Mouse (Mus musculus): ENCODE results near the gene Bace1. TPM values are rescaled to one million over a fixed set of nuclear protein-coding genes. Genes with fewer than 3 reads are reported as not detected.

The Bace1 gene
- total RNA-seq (2022), result 10 to 100 TPM; 28.3 to 64.8 (median 51.1) TPM

- DNase-seq (ENCODE audit: low spot score in 2 of 2), result peak; percentile 57 to 77
Observed at GRCm38 (mm10) chr9:45838434-45839138, at the start of gene Bace1. Bace1 (plus strand) TSS chr9:45838580.

- DNase-seq (ENCODE audit: low spot score in 2 of 2), result no peak
Observed at GRCm38 (mm10) chr9:45791456-45792142, 46.8 kb upstream of the Bace1 start.

GRCm38 (mm10) chr9:45792235-45792634, 46.1 kb upstream of the Bace1 start:
- DNase-seq (ENCODE audit: low spot score in 2 of 2), result no peak

DNA sequence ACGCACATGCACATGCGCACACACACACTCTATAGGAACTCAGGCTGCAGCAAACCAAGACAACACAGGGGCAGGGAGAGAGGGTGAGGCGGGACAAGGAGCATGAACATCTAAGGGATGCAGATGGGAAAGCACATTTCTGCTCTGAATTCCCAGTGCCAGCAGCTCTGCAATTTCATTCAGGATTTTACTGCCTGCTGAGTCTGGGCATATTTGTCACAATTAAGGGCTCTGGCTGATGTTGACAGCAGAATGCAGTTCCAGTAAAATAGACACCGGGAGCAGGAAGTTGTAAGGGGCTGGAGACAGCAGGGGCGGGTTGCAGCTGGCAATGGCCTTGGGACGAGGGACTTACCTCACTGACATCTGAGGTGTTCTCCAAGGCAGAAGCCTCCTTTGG, 44.7 kb upstream of the Bace1 start:
- DNase-seq (ENCODE audit: low spot score in 2 of 2), result no peak

- DNase-seq (ENCODE audit: low spot score in 2 of 2), result peak in 1 of 2 experiments; percentile 44
Observed at GRCm38 (mm10) chr9:45795722-45796121, 42.7 kb upstream of the Bace1 start.

GRCm38 (mm10) chr9:45797271-45797670, 41.1 kb upstream of the Bace1 start:
- DNase-seq (ENCODE audit: low spot score in 2 of 2), result no peak

DNA sequence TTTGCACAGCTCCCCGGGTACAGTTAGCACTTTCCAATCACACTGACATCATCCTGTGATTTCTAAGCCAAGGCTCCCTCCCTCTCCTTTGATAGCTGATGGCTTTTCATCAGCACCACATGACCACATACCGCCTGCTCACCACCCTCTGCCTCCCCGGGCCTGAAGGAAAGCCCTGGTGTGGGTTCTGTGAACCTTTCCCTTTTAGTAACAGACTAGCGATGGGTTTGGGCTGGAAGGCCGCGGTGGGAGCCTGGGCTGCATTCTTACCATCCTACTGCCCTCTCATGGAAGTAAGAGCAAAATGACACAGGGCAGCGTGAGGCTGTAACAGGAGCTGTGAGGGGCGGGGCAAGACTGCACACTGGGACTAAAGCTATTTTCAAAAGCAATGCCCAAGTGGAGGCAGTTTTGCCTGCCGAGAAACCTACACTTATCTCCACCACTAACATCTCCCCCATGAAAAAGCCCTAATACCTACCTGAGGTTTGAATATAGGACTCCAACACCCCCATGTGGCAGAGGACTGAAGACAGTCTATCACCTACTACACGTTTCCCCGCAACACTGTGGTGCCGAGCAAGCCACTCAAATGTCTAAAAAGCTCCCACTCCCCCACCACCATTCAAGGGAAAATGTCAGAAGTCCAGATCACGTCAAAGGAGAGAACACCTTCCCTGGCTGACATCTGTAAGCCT, 39.8 kb upstream of the Bace1 start:
- no peak for DNase-seq (ENCODE audit: low spot score in 2 of 2)

DNA sequence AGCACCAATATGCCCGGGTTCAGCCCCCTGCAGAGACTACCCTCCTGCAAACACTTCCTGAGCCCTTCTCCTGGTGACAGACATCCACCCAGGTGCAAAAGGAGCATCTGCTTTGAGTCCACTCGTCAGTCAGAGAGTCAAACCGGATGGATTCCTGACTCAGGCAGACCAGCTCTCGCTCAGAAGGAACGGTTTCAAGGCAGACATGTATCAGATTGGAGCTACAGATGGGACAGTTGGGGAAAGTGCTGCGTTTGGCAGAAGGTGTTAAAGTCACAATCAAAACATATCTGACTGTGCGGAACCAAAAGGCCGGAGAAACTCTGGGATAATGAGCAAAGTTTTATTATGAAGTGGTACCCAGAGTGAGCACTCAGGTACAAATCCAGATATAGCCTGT, 39.0 kb upstream of the Bace1 start:
- DNase-seq (ENCODE audit: low spot score in 2 of 2), result no peak

DNA sequence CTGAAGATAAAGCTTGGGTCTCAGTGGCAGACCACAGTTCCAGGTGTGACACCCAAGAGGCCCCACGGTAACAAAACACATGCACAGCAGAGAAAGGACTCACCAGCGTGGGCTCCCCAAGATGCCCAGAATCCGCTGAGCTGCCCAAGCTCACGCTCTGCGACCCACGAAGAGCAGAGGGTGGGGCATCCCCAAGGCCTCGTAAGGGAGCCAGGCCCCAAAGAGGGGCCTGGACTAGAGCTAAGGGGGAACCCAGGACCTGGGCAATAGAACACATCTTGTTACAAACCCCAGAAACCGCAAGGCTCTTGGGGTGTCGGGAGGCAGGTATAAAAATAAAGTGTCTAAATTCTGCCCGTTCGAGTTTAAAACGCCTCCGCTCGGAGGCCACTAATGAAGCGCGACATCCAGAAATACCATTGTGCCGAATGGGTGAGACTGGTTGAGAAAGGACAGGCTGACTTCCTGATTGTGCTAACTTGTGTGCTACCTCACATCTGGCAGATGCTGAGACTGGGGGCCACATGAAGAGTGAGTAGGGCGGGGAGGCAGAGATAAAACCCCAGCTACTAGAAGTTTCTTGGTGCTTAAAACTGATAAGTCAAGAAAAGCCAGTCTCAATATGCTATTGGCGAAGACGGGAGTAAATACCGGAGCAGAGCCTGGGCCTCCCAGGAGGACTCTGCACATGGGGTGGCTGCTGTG, 35.2 kb upstream of the Bace1 start:
- no peak for DNase-seq (ENCODE audit: low spot score in 2 of 2)

DNA sequence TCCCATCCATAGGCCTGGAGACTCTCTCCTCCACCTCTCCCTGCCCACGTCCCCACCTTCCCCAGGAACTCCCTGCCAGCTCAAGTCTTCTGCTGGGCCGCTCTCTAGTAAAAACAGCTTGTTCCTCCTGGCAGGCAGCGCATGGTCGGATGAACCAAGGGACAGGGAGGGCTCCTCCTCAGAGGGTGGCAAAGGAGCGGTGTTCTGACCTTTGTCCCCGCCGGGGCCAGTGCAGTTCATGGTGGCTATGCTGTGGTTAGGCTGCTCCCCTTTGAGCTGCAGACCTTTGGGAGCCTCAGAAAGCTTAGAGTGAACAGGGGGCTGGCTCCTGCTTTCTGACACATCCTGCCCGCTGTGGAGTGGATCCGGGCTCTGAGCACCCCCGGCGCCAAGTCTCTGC, 31.5 kb upstream of the Bace1 start:
- no peak for DNase-seq (ENCODE audit: low spot score in 2 of 2)

DNA sequence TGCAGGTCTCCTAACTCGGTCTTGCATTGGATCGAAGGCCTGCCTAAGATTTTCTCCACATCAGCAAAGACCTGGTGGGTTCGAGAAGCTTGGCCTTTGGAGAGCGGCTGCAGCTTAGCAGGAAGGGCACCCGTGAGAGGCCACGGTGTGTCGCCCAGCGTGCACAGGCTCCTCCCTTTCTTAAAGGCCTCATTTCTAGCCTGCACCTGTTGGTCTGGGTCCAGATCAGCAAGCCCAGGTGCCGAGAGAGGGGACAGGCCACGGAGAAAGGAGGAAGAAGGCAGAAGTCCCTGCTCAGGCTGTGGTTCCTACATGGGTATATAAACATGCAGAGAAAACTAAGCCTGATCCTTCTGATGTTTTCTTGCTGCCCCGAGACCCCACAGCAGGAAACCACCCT, 31.0 kb upstream of the Bace1 start:
- no peak for DNase-seq (ENCODE audit: low spot score in 2 of 2)

- no peak for DNase-seq (ENCODE audit: low spot score in 2 of 2)
Observed at GRCm38 (mm10) chr9:45807761-45808160, 30.6 kb upstream of the Bace1 start.

DNA sequence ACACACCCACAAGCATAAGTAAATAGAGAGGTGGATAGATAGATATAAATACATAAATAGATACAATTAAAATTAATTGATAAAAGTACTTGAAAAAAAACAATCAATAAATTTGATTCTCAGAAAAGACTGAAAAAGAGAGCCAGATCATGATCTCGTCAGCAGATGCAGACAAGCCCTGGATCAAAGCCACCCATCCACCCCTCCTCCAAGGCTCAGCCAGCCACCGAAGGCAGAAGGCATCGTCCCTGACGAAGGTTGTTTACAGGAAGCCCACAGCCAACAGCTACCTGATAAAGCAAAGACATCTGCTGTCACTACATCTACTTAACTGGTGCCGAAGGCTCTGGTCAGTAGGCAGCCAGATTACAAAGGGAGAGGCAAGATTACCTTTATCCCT, 26.4 kb upstream of the Bace1 start:
- no peak for DNase-seq (ENCODE audit: low spot score in 2 of 2)

DNA sequence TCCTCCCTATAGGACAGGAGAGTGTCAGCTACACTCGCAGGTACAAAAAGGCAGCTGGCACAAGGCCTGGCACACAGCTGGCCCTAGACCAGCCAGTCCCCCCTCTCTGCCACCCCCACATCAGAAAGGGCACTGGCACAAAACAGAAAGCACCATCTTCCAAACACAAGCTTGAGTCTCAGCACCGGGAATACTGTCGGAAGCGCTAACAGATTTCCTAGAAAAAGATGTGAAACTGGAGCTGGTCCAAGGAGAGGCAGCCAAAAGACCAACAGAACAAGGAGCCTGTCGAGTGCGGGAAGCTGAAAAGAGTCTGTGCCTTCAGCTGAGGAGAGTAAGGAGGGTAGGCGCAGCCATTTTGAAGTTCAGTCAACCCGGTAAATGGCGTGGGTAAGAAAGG, 23.3 kb upstream of the Bace1 start:
- no peak for DNase-seq (ENCODE audit: low spot score in 2 of 2)

- no peak for DNase-seq (ENCODE audit: low spot score in 2 of 2)
Observed at GRCm38 (mm10) chr9:45815525-45815924, 22.9 kb upstream of the Bace1 start.

DNA sequence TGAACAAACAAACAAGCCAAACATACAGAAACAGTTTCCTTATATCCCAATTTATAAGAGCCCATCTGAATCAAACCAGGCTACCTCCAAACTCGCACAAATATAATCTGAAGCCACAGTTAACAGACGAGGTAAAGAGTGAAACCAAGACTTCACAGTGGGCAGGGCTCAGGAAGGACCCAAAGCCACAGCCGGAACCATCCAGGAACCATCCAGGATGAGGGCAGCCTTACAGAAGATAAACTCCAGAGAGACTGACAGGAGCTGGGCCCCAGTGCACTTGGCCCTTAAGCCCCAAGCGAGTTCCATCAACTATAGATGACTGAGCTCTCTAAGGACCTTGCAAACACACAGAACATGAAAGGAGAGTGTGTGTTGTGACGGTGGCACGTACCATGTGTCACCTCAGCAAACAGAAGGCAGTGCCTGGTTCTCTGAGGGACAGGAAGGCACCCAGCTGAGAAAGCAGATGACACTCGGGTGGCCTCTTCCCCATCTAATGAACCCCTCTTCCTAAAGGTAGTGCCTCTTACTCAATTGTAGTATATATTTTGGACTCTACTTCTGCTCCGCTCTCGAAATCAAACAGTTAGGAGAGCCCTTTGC, 19.9 kb upstream of the Bace1 start:
- DNase-seq (ENCODE audit: low spot score in 2 of 2), result no peak

DNA sequence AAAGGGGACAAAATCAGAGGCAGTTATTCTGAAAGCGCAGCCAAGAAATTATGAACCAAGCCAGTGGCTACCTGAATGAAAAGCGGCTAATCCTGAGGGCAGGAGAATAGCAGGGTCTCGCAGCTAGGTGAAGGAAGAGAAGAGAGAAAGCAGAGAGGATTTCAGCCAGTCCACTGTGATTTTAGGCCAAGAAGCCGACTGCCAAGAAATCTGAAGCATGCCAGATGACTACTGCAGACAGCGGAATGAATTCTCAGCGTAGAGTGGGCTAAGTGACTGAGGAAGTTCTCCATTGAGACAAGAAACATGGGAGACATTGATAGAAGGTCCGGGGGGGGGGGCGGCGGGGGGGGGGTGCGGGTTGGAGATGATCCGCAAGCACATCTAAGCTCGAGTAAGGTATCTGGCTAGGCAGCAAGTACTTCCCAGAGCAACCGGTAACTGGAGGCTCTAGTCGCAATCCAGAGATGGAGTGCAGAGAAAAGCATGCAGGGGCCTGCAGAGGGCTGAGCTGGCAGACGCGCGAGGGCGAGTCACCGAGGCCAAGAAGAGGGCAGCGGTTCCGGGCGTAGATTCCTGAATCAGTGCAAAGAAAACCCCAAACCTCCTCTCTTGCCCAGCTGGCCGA, 10.6 kb upstream of the Bace1 start:
- no peak for DNase-seq (ENCODE audit: low spot score in 2 of 2)

DNA sequence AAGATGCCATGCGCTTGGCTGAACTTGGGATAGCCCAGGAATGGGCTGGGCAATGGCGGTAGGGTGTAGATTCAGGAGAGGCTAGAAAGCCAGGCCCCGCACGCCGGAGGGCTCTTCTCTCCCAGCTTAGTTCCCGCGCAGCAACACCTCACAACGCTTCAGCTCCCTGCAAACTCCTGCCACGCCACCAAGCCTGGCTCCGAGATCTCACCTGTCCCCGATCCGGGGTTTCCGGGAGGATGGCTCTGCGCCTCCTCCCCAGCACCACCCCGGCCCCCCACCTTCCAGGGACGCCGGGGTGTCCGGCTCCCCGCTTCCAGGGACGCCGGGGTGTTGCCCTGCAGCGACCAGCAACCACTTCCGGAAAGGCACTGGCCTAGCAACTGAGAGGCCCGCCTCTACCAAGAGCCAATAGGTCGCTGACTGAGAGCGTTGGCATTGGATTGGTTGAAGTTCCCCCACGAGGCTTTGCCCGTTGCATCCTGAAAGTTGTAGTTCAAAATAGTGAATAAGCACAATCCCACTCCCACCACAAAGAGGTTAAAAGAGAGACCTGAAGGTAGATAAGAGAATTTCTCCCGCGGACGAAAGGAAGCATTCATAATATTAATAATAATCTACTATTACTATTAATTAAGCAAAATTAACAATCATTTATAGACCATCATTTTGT, 10.0 kb upstream of the Bace1 start, which contains the start of gene Cep164:
TSS of gene Cep164 (minus strand) at position 401 of the 673 bp plus-strand sequence.
- peak; percentile 75 for DNase-seq (ENCODE audit: low spot score in 2 of 2)

DNA sequence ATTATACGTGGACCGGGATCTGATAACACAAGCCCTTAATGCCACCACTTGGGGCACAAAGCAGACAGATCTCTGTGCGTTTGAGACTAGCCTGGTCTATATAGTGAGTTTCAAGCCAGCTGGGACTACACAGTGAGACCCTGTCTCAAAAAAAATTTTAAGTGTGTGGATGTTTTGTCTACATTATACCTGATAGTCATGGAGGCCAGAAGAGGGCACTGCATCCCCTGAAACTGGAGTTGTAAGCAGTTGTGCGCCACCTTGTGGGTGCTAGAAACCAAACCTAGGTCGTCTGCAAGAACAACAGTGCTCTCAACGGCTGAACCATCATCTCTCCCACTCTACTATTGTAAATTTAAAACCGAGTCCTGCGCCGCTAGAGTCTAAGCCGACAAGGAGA, 9.3 kb upstream of the Bace1 start:
- DNase-seq (ENCODE audit: low spot score in 2 of 2), result no peak

DNA sequence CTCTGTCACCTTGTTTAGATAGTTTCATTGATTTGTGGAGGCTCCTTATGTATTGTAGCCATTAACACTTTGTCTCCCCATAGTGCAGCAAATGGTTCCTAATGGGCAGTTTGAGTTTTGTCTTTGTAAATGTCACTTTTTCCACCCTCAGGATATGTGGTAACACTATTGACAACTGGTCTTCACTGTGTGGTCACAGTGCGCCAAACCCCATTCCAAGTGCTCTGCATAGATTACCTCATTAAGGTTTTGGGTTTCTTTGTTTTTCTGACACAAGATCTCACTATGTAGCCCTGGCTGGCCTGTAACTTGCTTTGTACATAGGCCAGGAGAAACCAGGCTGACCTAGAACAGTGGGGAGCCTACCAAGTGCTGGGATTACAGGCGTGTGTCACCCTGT, 5.5 kb upstream of the Bace1 start:
- DNase-seq (ENCODE audit: low spot score in 2 of 2), result no peak

Data from gastrocnemius, adult 8-10 months (tissue).